Mouse (Mus musculus) megakaryocyte progenitor cell, adult 5-6 weeks (primary cell): Measurements from ENCODE around the gene Rab3il1. TPM values are rescaled to one million over a fixed set of nuclear protein-coding genes. Genes with fewer than 3 reads are reported as not detected.

Experiments used
- ATAC-seq: replicated peaks from 2 replicates; pipeline ENCODE4 v1.8.0; 2016; ENCODE audit warnings: mild to moderate bottlenecking, moderate TSS enrichment, inconsistent platforms; ENCODE audit not compliant: poor library complexity
- total RNA-seq, 2 experiments: library from RNA; stranded (forward) in 1 of 2; stranded (reverse) in 1 of 2; fragments of 157-497, 149-512 nt in 1 of 2; fragments of 200-1000 nt in 1 of 2; gene quantifications; 2 replicates each; pipeline versions ENCODE4 v1.2.3 to v1.2.4; 2015 to 2017

The Rab3il1 gene
- total RNA-seq, 2 experiments from 2014 or later, result 3.0 to 3.4 TPM

- ATAC-seq, result peak; percentile 68
Measured at GRCm38 (mm10) chr19:9982151-9982851, 19.2 kb upstream of the Rab3il1 start.

- peak; percentile 47 for ATAC-seq
Measured at GRCm38 (mm10) chr19:9982852-9983542, 18.5 kb upstream of the Rab3il1 start.

- peak; percentile 16 for ATAC-seq
Measured at GRCm38 (mm10) chr19:9984111-9985055, 17.1 kb upstream of the Rab3il1 start.

- no peak for ATAC-seq
Measured at GRCm38 (mm10) chr19:9985190-9985899, 16.1 kb upstream of the Rab3il1 start.

GRCm38 (mm10) chr19:9985900-9986421, 15.5 kb upstream of the Rab3il1 start:
- ATAC-seq, result no peak

- ATAC-seq, result no peak
Measured at GRCm38 (mm10) chr19:9987192-9987591, 14.3 kb upstream of the Rab3il1 start.

GRCm38 (mm10) chr19:9987593-9987992, 13.9 kb upstream of the Rab3il1 start:
- ATAC-seq, result no peak

GRCm38 (mm10) chr19:9989171-9989883, 12.1 kb upstream of the Rab3il1 start:
- peak; percentile 57 for ATAC-seq

GRCm38 (mm10) chr19:9989884-9990256, 11.6 kb upstream of the Rab3il1 start:
- peak; percentile 23; the same call in 1 of the 2 replicates for ATAC-seq

GRCm38 (mm10) chr19:9991304-9991703, 10.2 kb upstream of the Rab3il1 start:
- peak; percentile 67 for ATAC-seq

- ATAC-seq, result no peak; the same call in 1 of the 2 replicates
Measured at GRCm38 (mm10) chr19:9992011-9992958, 9.2 kb upstream of the Rab3il1 start.

- ATAC-seq, result peak; percentile 75
Measured at GRCm38 (mm10) chr19:9993036-9993656, 8.3 kb upstream of the Rab3il1 start.

GRCm38 (mm10) chr19:9997204-9998062, 4.0 kb upstream of the Rab3il1 start:
- no peak for ATAC-seq

GRCm38 (mm10) chr19:9998063-9998416, 3.4 kb upstream of the Rab3il1 start:
- ATAC-seq, result no peak

GRCm38 (mm10) chr19:9998736-9999486, 2.6 kb upstream of the Rab3il1 start:
- ATAC-seq, result no peak

- peak; percentile 85 for ATAC-seq
Measured at GRCm38 (mm10) chr19:10000330-10000729, 1.1 kb upstream of the Rab3il1 start.

- ATAC-seq, result no peak
Measured at GRCm38 (mm10) chr19:10003696-10004095, 2.2 kb downstream of the Rab3il1 start.
